Mouse (Mus musculus) testis, adult 2 months (tissue): ENCODE data around the gene Spats2l.

Experiments used
- CTCF ChIP-seq: fragments of 200-500 bp; IDR thresholded peaks from 2 replicates; pipeline ENCODE4 v1.5.1; 2012; ENCODE audit warnings: low read depth, mild to moderate bottlenecking, inconsistent platforms, low read length, moderate library complexity; ENCODE audit not compliant: control insufficient read depth, insufficient read depth, insufficient replicate concordance
- POLR2A ChIP-seq: fragments of 200-500 bp; IDR thresholded peaks from 2 replicates; pipeline ENCODE4 v1.6.1; 2012; ENCODE audit warnings: low read depth, mild to moderate bottlenecking, inconsistent platforms, low read length, moderate library complexity; ENCODE audit not compliant: control insufficient read depth

DNA sequence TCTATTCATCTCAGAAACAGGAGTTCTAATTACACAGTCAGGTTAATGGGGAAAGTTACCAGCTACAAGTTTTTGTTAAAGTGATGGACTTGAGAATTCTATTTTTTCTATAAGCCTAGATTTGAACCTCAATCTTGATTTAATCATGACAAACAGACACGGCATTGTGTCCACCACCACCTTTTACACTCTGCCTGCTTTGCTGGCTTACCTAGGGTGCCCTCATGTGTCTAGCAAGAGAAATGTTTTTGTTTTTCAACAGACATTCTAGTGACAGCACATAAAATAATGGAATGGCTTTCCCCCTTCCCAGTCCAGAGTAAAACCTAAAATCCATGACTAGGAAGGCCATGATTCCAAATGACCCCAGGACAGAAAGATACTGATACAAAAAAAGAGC, 175.2 kb downstream of the Spats2l start:
- no peak for TF ChIP-seq CTCF
- TF ChIP-seq POLR2A = no peak
